Mouse (Mus musculus) stomach, postnatal 0 days (tissue): Measurements from ENCODE around the gene Ttll8. TPM values are rescaled to one million over a fixed set of nuclear protein-coding genes. Genes with fewer than 3 reads are reported as not detected.

Source experiments
- ATAC-seq: fragments of 200-750 bp; cut with Nextera tagmentation; 2 replicates; pipeline ENCODE4 v1.8.0; 2017; ENCODE audit not compliant: low FRiP score, low TSS enrichment
- DNase-seq: peaks from one replicate; pipeline ENCODE4 v3.0.0-alpha.2; 2016; ENCODE audit warnings: low spot score
- H3K27ac ChIP-seq: fragments of 300-500 bp; sonication (generic); replicated peaks from 2 replicates; pipeline ENCODE4 v1.5.1; 2014; ENCODE audit warnings: mild to moderate bottlenecking, control low read depth
- H3K27me3 ChIP-seq: fragments of 300-500 bp; sonication (generic); 2 replicates; pipeline ENCODE4 v1.6.1; 2014; ENCODE audit warnings: low read length; ENCODE audit not compliant: control insufficient read depth, insufficient read depth
- H3K36me3 ChIP-seq: fragments of 300-500 bp; sonication (generic); 2 replicates; pipeline ENCODE4 v1.6.1; 2014; ENCODE audit warnings: low read length, mixed read lengths; ENCODE audit not compliant: control insufficient read depth, insufficient read depth
- H3K4me1 ChIP-seq: fragments of 300-500 bp; sonication (generic); replicated peaks from 2 replicates; pipeline ENCODE4 v1.6.1; 2014; ENCODE audit warnings: antibody characterized with exemption; ENCODE audit not compliant: control insufficient read depth, insufficient read depth
- H3K4me2 ChIP-seq: fragments of 300-500 bp; sonication (generic); replicated peaks from 2 replicates; pipeline ENCODE4 v1.6.1; 2014; ENCODE audit warnings: low read depth, mild to moderate bottlenecking, control low read depth, moderate library complexity
- H3K4me3 ChIP-seq: fragments of 300-500 bp; sonication (generic); 2 replicates; pipeline ENCODE4 v1.5.1; 2014; ENCODE audit warnings: low read depth, low read length, control low read depth
- H3K9ac ChIP-seq: fragments of 300-500 bp; sonication (generic); 2 replicates; pipeline ENCODE4 v1.6.1; 2014; ENCODE audit warnings: mild to moderate bottlenecking, low read length, control low read depth, mixed read lengths
- H3K9me3 ChIP-seq: fragments of 300-500 bp; sonication (generic); 2 replicates; pipeline ENCODE4 v1.6.1; 2016; ENCODE audit warnings: low read length; ENCODE audit not compliant: control insufficient read depth
- CTCF ChIP-seq: IDR thresholded peaks from 2 replicates; pipeline ENCODE4 v1.5.1; 2016; ENCODE audit warnings: antibody characterized with exemption, low read depth, mild to moderate bottlenecking, moderate library complexity
- EP300 ChIP-seq: optimal IDR thresholded peaks from 2 replicates; pipeline ENCODE3; 2016; ENCODE audit warnings: antibody characterized with exemption
- WGBS: fragments of 180-500 bp; shearing (Covaris S2); extraction: QIAGEN DNeasy Blood & Tissue Kit; methylation state at CpG from one replicate; pipeline ENCODE4 v1.1.7; 2014; 5-methylcytosine and 5-hydroxymethylcytosine counted together
- polyA plus RNA-seq: library from polyadenylated mRNA; unstranded; fragments of >200 nt; fragmentation: Nextera tagmentation; extraction: Ambion mirVana; gene quantifications from 2 replicates; pipeline ENCODE4 v1.2.1, GENCODE M21; 2015

Ttll8 gene
- polyA plus RNA-seq, 1 experiment from 2014 or later, result not detected

- 84% methylated on average over 6 of the region's 6 CpGs for WGBS
These were observed 1.1 kb upstream of the Ttll8 start for GRCm38 (mm10) chr15:88955342-88955741.

GRCm38 (mm10) chr15:88951246-88951645 lies 3.0 kb downstream of the Ttll8 start:
- 77% methylated on average over 4 of the region's 4 CpGs for WGBS
- DNase-seq (no peak), ATAC-seq (no peak)
- Histone ChIP-seq H3K4me2 (no peak overlapping the region), H3K4me1 (no peaks in the 10 kb centered on the region), H3K27me3 (no peaks in the 10 kb centered on the region), H3K27ac (no peak overlapping the region), H3K36me3 (no peaks in the 10 kb centered on the region), H3K9ac (no peak overlapping the region), H3K4me3 (no peak overlapping the region), H3K9me3 (no peaks in the 10 kb centered on the region)
- TF ChIP-seq EP300 (no peak), CTCF (no peak)

More at GRCm38 (mm10) chr15:88955342-88955741, 1.1 kb upstream of the Ttll8 start:
- no peak for ATAC-seq
- no peak overlapping the region for H3K4me2 ChIP-seq
- H3K27me3 ChIP-seq, result no peaks in the 10 kb centered on the region
- no peak for DNase-seq
- no peak overlapping the region for H3K4me3 ChIP-seq
- no peak for TF ChIP-seq EP300
- no peak for TF ChIP-seq CTCF
- H3K9ac ChIP-seq, result no peak overlapping the region
- no peaks in the 10 kb centered on the region for H3K36me3 ChIP-seq
- H3K9me3 ChIP-seq, result no peaks in the 10 kb centered on the region
- H3K4me1 ChIP-seq, result no peaks in the 10 kb centered on the region
- H3K27ac ChIP-seq, result no peak overlapping the region

GRCm38 (mm10) chr15:88946851-88947250 lies 7.4 kb downstream of the Ttll8 start:
- WGBS, result 48% methylated on average over 6 of the region's 6 CpGs

GRCm38 (mm10) chr15:88943896-88944551 lies 10.2 kb downstream of the Ttll8 start:
- 64% methylated on average over 5 of the region's 5 CpGs for WGBS

More at GRCm38 (mm10) chr15:88946851-88947250, 7.4 kb downstream of the Ttll8 start:
- DNase-seq (no peak), ATAC-seq (no peak)
- Histone ChIP-seq H3K9ac (no peak overlapping the region), H3K27me3 (no peaks in the 10 kb centered on the region), H3K4me2 (no peak overlapping the region), H3K27ac (no peak overlapping the region), H3K4me3 (no peak overlapping the region), H3K9me3 (no peaks in the 10 kb centered on the region), H3K36me3 (no peaks in the 10 kb centered on the region), H3K4me1 (no peaks in the 10 kb centered on the region)
- TF ChIP-seq EP300 (no peak), CTCF (peak; percentile 35)

GRCm38 (mm10) chr15:88942783-88943182 lies 11.4 kb downstream of the Ttll8 start:
- no peaks in the 10 kb centered on the region for H3K4me1 ChIP-seq
- no peak overlapping the region for H3K4me2 ChIP-seq
- DNase-seq (no peak), ATAC-seq (no peak)
- H3K9ac ChIP-seq, result no peak overlapping the region
- no peak overlapping the region for H3K27ac ChIP-seq
- 60% methylated on average over 5 of the region's 5 CpGs for WGBS
- no peak for TF ChIP-seq CTCF
- H3K27me3 ChIP-seq, result no peaks in the 10 kb centered on the region
- no peaks in the 10 kb centered on the region for H3K9me3 ChIP-seq
- no peaks in the 10 kb centered on the region for H3K36me3 ChIP-seq
- H3K4me3 ChIP-seq, result no peak overlapping the region

More at GRCm38 (mm10) chr15:88943896-88944551, 10.2 kb downstream of the Ttll8 start:
- H3K36me3 ChIP-seq, result no peaks in the 10 kb centered on the region
- H3K9me3 ChIP-seq, result no peaks in the 10 kb centered on the region
- ATAC-seq, result no peak
- TF ChIP-seq EP300 (no peak), CTCF (no peak)
- H3K9ac ChIP-seq, result no peak overlapping the region
- H3K4me1 ChIP-seq, result no peaks in the 10 kb centered on the region
- DNase-seq, result no peak
- H3K4me3 ChIP-seq, result no peak overlapping the region
- H3K27ac ChIP-seq, result no peak overlapping the region
- no peak overlapping the region for H3K4me2 ChIP-seq
- H3K27me3 ChIP-seq, result no peaks in the 10 kb centered on the region

- Histone ChIP-seq H3K27ac (no peak overlapping the region), H3K4me3 (no peak overlapping the region), H3K4me2 (no peak overlapping the region), H3K4me1 (no peaks in the 10 kb centered on the region), H3K27me3 (no peaks in the 10 kb centered on the region), H3K36me3 (no peaks in the 10 kb centered on the region), H3K9me3 (no peaks in the 10 kb centered on the region), H3K9ac (no peak overlapping the region)
- whole genome bisulfite sequencing, result 77% methylated on average over 2 of the region's 2 CpGs
- ATAC-seq (no peak), DNase-seq (no peak)
- TF ChIP-seq CTCF, result no peak
- TF ChIP-seq EP300, result no peak
These were observed 16.9 kb downstream of the Ttll8 start for GRCm38 (mm10) chr15:88937291-88937650.
